Mouse (Mus musculus) liver, adult 2 months (tissue): Measurements from ENCODE around the gene Nup155.

Source experiments
- CTCF ChIP-seq: fragments of 200-500 bp; IDR thresholded peaks from 2 replicates; pipeline ENCODE4 v1.5.1; 2011; ENCODE audit warnings: low read depth, low read length, control low read depth
- POLR2A ChIP-seq: fragments of 200-500 bp; IDR thresholded peaks from 2 replicates; pipeline ENCODE4 v1.6.1; 2011; ENCODE audit warnings: low read length, control low read depth; ENCODE audit not compliant: insufficient read depth; ENCODE audit errors: extremely low read depth

DNA sequence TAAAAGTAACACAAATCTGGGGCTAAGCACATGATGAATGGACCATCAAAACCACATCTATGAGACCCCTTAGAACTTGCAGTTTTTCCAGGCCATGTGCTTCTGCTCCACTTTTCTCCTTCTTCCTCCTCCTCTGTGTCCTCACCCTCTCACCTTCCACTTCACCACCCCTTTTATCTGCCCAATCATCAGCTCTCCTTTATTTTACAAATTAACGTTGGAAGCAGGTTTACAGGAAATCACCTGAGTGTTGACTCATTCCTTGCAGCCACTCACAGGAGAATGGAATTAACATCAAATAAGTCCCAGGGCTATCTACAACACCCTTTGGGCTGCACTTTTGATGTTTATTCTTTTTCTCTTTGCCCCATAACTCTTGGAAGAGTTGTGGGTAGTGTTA is 52.8 kb downstream of the Nup155 start:
- TF ChIP-seq CTCF, result no peak
- no peak for TF ChIP-seq POLR2A
